Mouse (Mus musculus) megakaryocyte, embryonic 14.5 days (primary cell): ENCODE results near the gene Rgs9.

Source experiments
- FLI1 ChIP-seq: IDR thresholded peaks from 2 replicates; pipeline ENCODE4 v1.6.1; 2012; ENCODE audit warnings: low read length, inconsistent platforms, mixed read lengths
- GATA1 ChIP-seq: IDR thresholded peaks from 3 replicates; pipeline ENCODE4 v1.6.1; 2012; ENCODE audit warnings: mixed read lengths, low read length, inconsistent platforms, borderline replicate concordance

GRCm38 (mm10) chr11:109340541-109340940, 42.6 kb upstream of the Rgs9 start:
- TF ChIP-seq GATA1 (no peak), FLI1 (no peak)
